Mouse (Mus musculus) heart, postnatal 0 days (tissue): Measurements from ENCODE around the gene Plekha1.

Experiments used
- CTCF ChIP-seq: IDR thresholded peaks from 2 replicates; pipeline ENCODE4 v1.5.1; 2016; ENCODE audit warnings: antibody characterized with exemption, control low read depth, low read depth
- EP300 ChIP-seq: IDR thresholded peaks from 2 replicates; pipeline ENCODE4 v1.6.1; 2016; ENCODE audit warnings: antibody characterized with exemption, low read depth

DNA sequence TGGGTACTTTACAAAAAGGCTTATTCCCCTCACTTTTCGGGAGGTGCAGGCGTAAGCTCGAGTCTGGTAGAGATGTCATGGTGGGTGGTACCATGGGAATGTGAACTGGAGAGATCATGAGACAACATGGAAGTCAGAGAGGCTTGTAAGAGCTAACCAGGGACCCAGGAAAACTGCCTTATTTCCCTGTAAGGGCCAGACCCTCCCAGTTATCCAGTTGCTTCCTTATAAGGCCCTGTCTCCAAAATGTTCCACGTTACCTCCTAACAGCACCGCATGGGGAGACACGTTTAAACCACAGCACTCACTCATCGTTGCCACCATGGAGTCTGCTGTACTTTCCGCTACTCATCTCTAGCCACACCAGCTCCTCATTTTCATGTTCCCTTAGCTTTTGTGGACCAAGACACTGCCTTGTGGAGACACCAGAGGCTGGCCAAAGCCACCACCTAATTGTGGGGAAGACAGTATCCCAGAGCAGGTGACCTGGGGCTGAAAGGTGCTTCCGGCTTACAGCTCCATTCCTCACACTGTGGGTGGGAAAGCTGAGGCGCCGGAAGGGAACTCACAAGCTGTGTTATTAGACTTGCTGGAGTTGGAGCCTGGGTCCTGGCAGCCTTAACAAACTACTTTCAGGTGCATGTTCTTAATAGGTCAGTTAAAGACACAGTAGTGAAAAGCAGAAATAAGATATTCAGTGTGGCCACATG lies 79.4 kb downstream of the Plekha1 start:
- TF ChIP-seq CTCF (no peak), EP300 (no peak)
